In genomic region chr10:12834215-12834614, GRCm38 (mm10) we compare ENCODE assay signal across 16 mouse cellular contexts.
"Had no signal": no experiment of that assay in that cellular context is flagged by ENCODE, and none has a peak within 500 bp of the region (broad histone marks: within the 10 kb centered on the region; RNA-seq: fewer than 3 reads in every experiment).

No protein-coding gene starts in this region.

- H3K4me3 ChIP-seq: lung, embryonic 15.5 days; megakaryocyte, embryonic 14.5 days; midbrain, embryonic 13.5 days; midbrain, embryonic 15.5 days; neural tube, embryonic 12.5 days had no signal

- H3K4me2 ChIP-seq: lung, embryonic 15.5 days; midbrain, embryonic 11.5 days; midbrain, embryonic 13.5 days; midbrain, embryonic 15.5 days; neural tube, embryonic 12.5 days had no signal

- H3K27me3 ChIP-seq: lung, embryonic 15.5 days; megakaryocyte, embryonic 14.5 days; midbrain, embryonic 13.5 days; midbrain, embryonic 15.5 days; neural tube, embryonic 12.5 days had no signal

- H3K9me3 ChIP-seq: lung, embryonic 15.5 days; megakaryocyte, embryonic 14.5 days; midbrain, embryonic 13.5 days; midbrain, embryonic 15.5 days; neural tube, embryonic 12.5 days had no signal

- DNase-seq: lung, adult 2 months; lung, postnatal 14 days; lung, postnatal 36 days; right cerebral cortex, postnatal 14 days; spleen, adult 18-20 months; thymus, adult 18-20 months; thymus, postnatal 14 days; thymus, postnatal 36 days had no signal

- H3K4me1 ChIP-seq: midbrain, embryonic 13.5 days; midbrain, embryonic 15.5 days; neural tube, embryonic 12.5 days had no signal

- H3K27ac ChIP-seq: lung, embryonic 15.5 days; macrophage; midbrain, embryonic 13.5 days; midbrain, embryonic 15.5 days; neural tube, embryonic 12.5 days had no signal

- ATAC-seq: lung, postnatal 0 days; midbrain, embryonic 13.5 days; midbrain, embryonic 15.5 days had no signal

- H3K36me3 ChIP-seq: lung, embryonic 15.5 days; midbrain, embryonic 13.5 days; midbrain, embryonic 15.5 days; neural tube, embryonic 12.5 days had no signal

- H3K9ac ChIP-seq: lung, embryonic 15.5 days; midbrain, embryonic 13.5 days; midbrain, embryonic 15.5 days; neural tube, embryonic 12.5 days had no signal
